Mouse (Mus musculus) frontal cortex, postnatal 36 days (tissue): ENCODE results near the gene Pnpo.

Source experiments
- DNase-seq, 2 experiments: peaks; one replicate each; pipeline ENCODE4 v3.0.0; 2022; ENCODE audit warnings: low spot score in 2 of 2

Pnpo gene

GRCm38 (mm10) chr11:96906431-96907161, 37.2 kb downstream of the Pnpo start:
- DNase-seq = no peak

GRCm38 (mm10) chr11:96902639-96903635, 40.8 kb downstream of the Pnpo start:
- peak in 1 of 2 experiments; percentile 29 for DNase-seq

GRCm38 (mm10) chr11:96901332-96901731, 42.5 kb downstream of the Pnpo start:
- DNase-seq = no peak

- DNase-seq = no peak
These were observed 44.1 kb downstream of the Pnpo start for GRCm38 (mm10) chr11:96899449-96900306.

GRCm38 (mm10) chr11:96895886-96896285, 47.9 kb downstream of the Pnpo start:
- no peak for DNase-seq

- DNase-seq = no peak
These were observed 50.5 kb downstream of the Pnpo start for GRCm38 (mm10) chr11:96893203-96893842.

GRCm38 (mm10) chr11:96891784-96892527, 51.8 kb downstream of the Pnpo start:
- DNase-seq = no peak
